Mouse (Mus musculus): ENCODE measurements around the gene Sipa1.

DNA sequence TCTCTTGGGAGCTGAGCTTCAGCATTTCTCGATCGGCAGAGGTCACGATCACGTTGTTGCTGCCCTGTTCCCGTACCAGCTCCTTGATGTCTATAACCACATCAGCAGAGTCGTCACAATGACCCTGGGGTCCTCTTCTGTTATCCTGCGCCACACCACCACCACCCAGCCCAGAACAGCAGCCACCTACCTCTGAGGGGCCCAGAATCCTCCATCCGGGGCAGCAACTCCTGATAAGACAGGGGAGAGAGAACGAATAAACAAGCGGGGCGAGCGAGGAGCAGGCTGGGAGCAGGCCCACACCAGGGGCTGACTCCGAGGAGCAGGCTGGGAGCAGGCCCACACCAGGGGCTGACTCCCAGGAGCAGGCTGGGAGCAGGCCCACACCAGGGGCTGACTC lies 22.9 kb upstream of the Sipa1 start:
- no peak for TF ChIP-seq CTCF (IDR thresholded peaks at IDR 0.05 in 2 of 3, conservative IDR thresholded peaks at IDR 0.05 in 1 of 3; ENCODE audit: control insufficient read depth in 1 of 3, insufficient read depth in 1 of 3, low read depth in 2 of 3, low read length in 3 of 3, poor library complexity in 1 of 3, severe bottlenecking in 1 of 3)
- no peak for TF ChIP-seq USF1 (IDR thresholded peaks at IDR 0.05; ENCODE audit: low read depth, low read length)
- TF ChIP-seq RCOR1 (IDR thresholded peaks at IDR 0.05; ENCODE audit: low read depth, low read length) = no peak
- no peak for TF ChIP-seq POLR2A (IDR thresholded peaks at IDR 0.05; ENCODE audit: control insufficient read depth in 1 of 2, insufficient read depth in 1 of 2, low read depth in 1 of 2, low read length in 2 of 2, poor library complexity in 1 of 2)
- TF ChIP-seq GATA1 (IDR thresholded peaks at IDR 0.05; ENCODE audit: low read depth, low read length) = no peak
- TF ChIP-seq UBTF (IDR thresholded peaks at IDR 0.05; ENCODE audit: borderline replicate concordance, insufficient read depth, low read depth, low read length) = no peak
- no peak for TF ChIP-seq EP300 (IDR thresholded peaks at IDR 0.05; ENCODE audit: low read depth in 1 of 2, low read length in 2 of 2)

All from MEL (cell line).